27 mouse cellular contexts compared by ENCODE assay signal in genomic region chr10:118864976-118865375, GRCm38 (mm10). TPM values are rescaled to one million over a fixed set of nuclear protein-coding genes. Genes with fewer than 3 reads are reported as not detected.
A peak's percentile ranks its signal among the peaks of the same experiment; 100 is the strongest.
DNase-seq lines count a peak whose midpoint lies in the region; ATAC-seq and TF ChIP-seq lines count a peak whose summit lies in the region.
"Had no signal": no experiment of that assay in that cellular context is flagged by ENCODE, and none has a peak within 500 bp of the region (broad histone marks: within the 10 kb centered on the region; RNA-seq: fewer than 3 reads in every experiment).

No protein-coding gene starts in this region.

- H3K27me3 ChIP-seq in intestine, postnatal 0 days (replicated peaks; ENCODE audit: control insufficient read depth, insufficient read depth, low read length) = no peaks in the 10 kb centered on the region
- H3K27me3 ChIP-seq in intestine, embryonic 16.5 days (replicated peaks; ENCODE audit: control insufficient read depth, insufficient read depth, low read length) = no peaks in the 10 kb centered on the region
- H3K27me3 ChIP-seq in myocyte (ENCODE audit: control insufficient read depth, insufficient read depth, insufficient read length) = no peaks in the 10 kb centered on the region
- H3K27me3 ChIP-seq in cerebellum, adult 2 months (ENCODE audit: control insufficient read depth, insufficient read depth, low read length) = peaks cover 2% of the 10 kb centered on the region; the same call in 1 of the 2 replicates
- H3K27me3 ChIP-seq: embryonic facial prominence, embryonic 13.5 days; forebrain, embryonic 13.5 days; hindbrain, embryonic 12.5 days; lung, embryonic 15.5 days had no signal

- no peaks in the 10 kb centered on the region for H3K9me3 ChIP-seq in intestine, postnatal 0 days (ENCODE audit: control insufficient read depth)
- 0 out of 2 replicates have a peak, but pooled peaks cover 8% of the 10 kb centered on the region for H3K9me3 ChIP-seq in intestine, embryonic 16.5 days (ENCODE audit: control insufficient read depth, low read length)
- H3K9me3 ChIP-seq: liver, embryonic 15.5 days; lung, embryonic 15.5 days had no signal

- H3K4me2 ChIP-seq in intestine, postnatal 0 days (replicated peaks; ENCODE audit: low read depth) = no peak overlapping the region
- no peak overlapping the region; the same call in 1 of the 2 replicates for H3K4me2 ChIP-seq in intestine, embryonic 16.5 days (ENCODE audit: low read depth, low read length)
- peak overlapping the region; percentile 41 for H3K4me2 ChIP-seq in myocyte (ENCODE audit: low read depth)
- H3K4me2 ChIP-seq: embryonic facial prominence, embryonic 13.5 days; forebrain, embryonic 13.5 days; hindbrain, embryonic 12.5 days; liver, embryonic 15.5 days; lung, embryonic 15.5 days had no signal

- no peak for TF ChIP-seq CTCF in gastrocnemius, adult 2 months (IDR thresholded peaks at IDR 0.05)
- no peak for TF ChIP-seq CTCF in intestine, postnatal 0 days (IDR thresholded peaks at IDR 0.05; ENCODE audit: low read depth)
- TF ChIP-seq CTCF in cerebellum, adult 2 months (IDR thresholded peaks at IDR 0.05; ENCODE audit: borderline replicate concordance, insufficient read depth, low read depth, low read length) = no peak

- intact Hi-C loops in gastrocnemius, adult 2 months (cut with DNase I) = loop anchor here (5.0 kb wide), 5 partner anchors 63 to 273 kb away; no protein-coding TSS in a partner anchor

- H3K9ac ChIP-seq in intestine, postnatal 0 days (ENCODE audit: low read depth, low read length) = no peak overlapping the region
- H3K9ac ChIP-seq in intestine, embryonic 16.5 days (ENCODE audit: low read depth, low read length) = no peak overlapping the region
- H3K9ac ChIP-seq: embryonic facial prominence, embryonic 13.5 days; forebrain, embryonic 13.5 days; hindbrain, embryonic 12.5 days; liver, embryonic 15.5 days; lung, embryonic 15.5 days had no signal

- H3K4me1 ChIP-seq in intestine, postnatal 0 days (replicated peaks; ENCODE audit: control insufficient read depth, insufficient read depth, low read length) = peaks cover 13% of the 10 kb centered on the region; the same call in 1 of the 2 replicates
- H3K4me1 ChIP-seq in intestine, embryonic 16.5 days (ENCODE audit: control insufficient read depth, insufficient read depth, low read length) = peaks cover 33% of the 10 kb centered on the region
- H3K4me1 ChIP-seq in cerebellum, adult 2 months (ENCODE audit: control insufficient read depth, insufficient read depth, low read length) = peaks cover 3% of the 10 kb centered on the region; the same call in 1 of the 2 replicates

- peak overlapping the region; percentile 99; the same call in 1 of the 2 replicates for H3K27ac ChIP-seq in gastrocnemius, adult 2 months
- H3K27ac ChIP-seq in intestine, postnatal 0 days (ENCODE audit: low read depth, low read length) = peak overlapping the region; percentile 41
- H3K27ac ChIP-seq in intestine, embryonic 16.5 days (ENCODE audit: low read length) = no peak overlapping the region
- H3K27ac ChIP-seq in cerebellum, adult 2 months (ENCODE audit: insufficient read depth, low read length) = no peak overlapping the region
- H3K27ac ChIP-seq: embryonic facial prominence, embryonic 13.5 days; forebrain, embryonic 13.5 days; hindbrain, embryonic 12.5 days; limb, embryonic 10.5 days; liver, embryonic 15.5 days; lung, embryonic 15.5 days had no signal

- no peak for DNase-seq in gastrocnemius, adult 2 months
- no peak for DNase-seq in gastrocnemius, postnatal 4 days (ENCODE audit: low spot score in 2 of 2)
- peak; percentile 34 to 44 for DNase-seq in kidney, postnatal 25 days
- DNase-seq in kidney, postnatal 14 days = no peak
- DNase-seq in cerebellum, adult 2 months = no peak
- DNase-seq: adrenal gland, postnatal 14 days; cerebellum, adult 8-10 months; cerebellum, postnatal 36 days; embryo, embryonic 11 days; gastrocnemius, postnatal 14 days; heart, postnatal 10 days; liver; lung, postnatal 4 days; thymus, adult 18-20 months; thymus, postnatal 36 days had no signal

- H3K36me3 ChIP-seq in intestine, postnatal 0 days (ENCODE audit: control insufficient read depth, insufficient read depth) = peaks cover 39% of the 10 kb centered on the region
- peaks cover 15% of the 10 kb centered on the region for H3K36me3 ChIP-seq in intestine, embryonic 16.5 days (ENCODE audit: control insufficient read depth, insufficient read depth, low read length)
- peaks cover 36% of the 10 kb centered on the region for H3K36me3 ChIP-seq in myocyte (ENCODE audit: control insufficient read depth, insufficient read depth)

- H3ac ChIP-seq in myocyte (ENCODE audit: control insufficient read depth, insufficient read length) = no peak overlapping the region

- ATAC-seq in intestine, postnatal 0 days = no peak
- ATAC-seq in intestine, embryonic 16.5 days = no peak
- ATAC-seq: CD4-positive, CD25-positive, alpha-beta regulatory T cell, adult 4 months; forebrain, embryonic 13.5 days; inflammation-experienced regulatory T-cells, adult 6 months had no signal

- H3K4me3 ChIP-seq in gastrocnemius, adult 2 months = peak overlapping the region; percentile 33
- no peak overlapping the region for H3K4me3 ChIP-seq in intestine, postnatal 0 days (ENCODE audit: low read depth, low read length)
- H3K4me3 ChIP-seq in intestine, embryonic 16.5 days (ENCODE audit: low read length) = no peak overlapping the region
- no peak overlapping the region for H3K4me3 ChIP-seq in myocyte
- H3K4me3 ChIP-seq in cerebellum, adult 2 months (replicated peaks; ENCODE audit: insufficient read depth, low read depth, low read length) = no peak overlapping the region
- H3K4me3 ChIP-seq: embryonic facial prominence, embryonic 13.5 days; erythroblast, embryonic 14.5 days; forebrain, embryonic 13.5 days; hindbrain, embryonic 12.5 days; limb, embryonic 10.5 days; liver, embryonic 15.5 days; lung, embryonic 15.5 days had no signal

- peaks cover 80% of the 10 kb centered on the region for H3K79me2 ChIP-seq in myocyte (ENCODE audit: control insufficient read depth, insufficient read depth)

- TF ChIP-seq POLR2A in myocyte (IDR thresholded peaks at IDR 0.05; ENCODE audit: insufficient read length, low read depth) = no peak
- TF ChIP-seq POLR2A in cerebellum, adult 2 months (IDR thresholded peaks at IDR 0.05; ENCODE audit: borderline replicate concordance, insufficient read depth, low read length) = no peak

- 76% methylated on average over 7 of the region's 7 CpGs for WGBS in intestine, postnatal 0 days
- 88% methylated on average over 7 of the region's 7 CpGs for WGBS in intestine, embryonic 16.5 days
- WGBS in cerebellum, adult 2 months = 97% methylated on average over 7 of the region's 7 CpGs

TF ChIP-seq in myocyte, 11 proteins besides CTCF, POLR2A, EP300 and RAD21:
- TF ChIP-seq E2F4 (IDR thresholded peaks at IDR 0.05; ENCODE audit: insufficient read depth) (no peak), REST (IDR thresholded peaks at IDR 0.05; ENCODE audit: insufficient read depth, insufficient read length) (no peak)

RNA-seq across cellular contexts. Expression of gene Dyrk2, which starts 5.0 kb away (rescaled TPM):
- 10 to 100 TPM; 55.0 to 87.9 TPM for total RNA-seq in gastrocnemius, adult 2 months (2021)
- 100 to 1,000 TPM in 1 of 2 experiments, 10 to 100 TPM in 1; 99.8 to 108 TPM for total RNA-seq in gastrocnemius, postnatal 4 days (2021)
- polyA plus RNA-seq in intestine, postnatal 0 days (2015; fragmentation: Nextera tagmentation; extraction: Ambion mirVana) = 13.0 and 16.1 TPM in 2 replicates
- 7.2 and 8.0 TPM in 2 replicates for polyA plus RNA-seq in intestine, embryonic 16.5 days (2015; fragmentation: Nextera tagmentation; extraction: Ambion mirVana)
- 24.2 TPM for polyA plus RNA-seq in myocyte (2012; fragmentation: generic; extraction: Trizol)
- polyA plus RNA-seq in cerebellum, adult 2 months (2012; rRNA removed) = 6.3 and 7.0 TPM in 2 replicates

Comparison
In these comparisons a context has a peak if more than half of its experiments do, and no peak if none do; other contexts are left out.
1. DNase-seq: peak in kidney, postnatal 25 days (2 of 2); none in gastrocnemius, adult 2 months (single experiment), gastrocnemius, postnatal 4 days (0 of 2), kidney, postnatal 14 days (single experiment) and cerebellum, adult 2 months (0 of 2).
2. H3K27ac ChIP-seq: peak in gastrocnemius, adult 2 months (single experiment) and intestine, postnatal 0 days (single experiment); none in intestine, embryonic 16.5 days (single experiment) and cerebellum, adult 2 months (single experiment).